Mouse (Mus musculus): ENCODE measurements at regions not wholly inside any gene's neighbourhood (a gene's known extent, or its start where the extent isn't known, plus 50 kb on each side); places are given as distances from the start of the nearest gene placed in this dataset.
A peak's percentile ranks its signal among the peaks of the same experiment; 100 is the strongest.

DNA sequence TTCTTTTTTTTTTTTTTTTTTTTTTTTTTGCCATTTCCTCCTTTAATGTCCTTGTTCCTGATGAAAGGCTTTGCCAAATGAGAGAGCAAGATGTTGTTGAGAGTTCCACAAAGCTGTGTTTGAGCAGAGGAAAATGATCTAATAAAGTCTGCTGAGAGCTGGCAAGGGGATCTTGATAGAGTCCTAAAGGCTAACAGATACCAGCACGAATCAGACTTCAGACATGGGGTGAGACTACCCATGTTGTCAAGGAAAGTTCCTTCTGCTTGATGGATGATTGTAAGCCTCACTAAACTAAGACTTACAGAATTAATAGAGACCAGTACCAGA is 665.2 kb upstream of the Fam92a start:
- H3K27me3 ChIP-seq (ENCODE audit: control insufficient read depth, insufficient read depth, low read length), result no peaks in the 10 kb centered on the region
- H3K36me3 ChIP-seq (ENCODE audit: control insufficient read depth, insufficient read depth, low read length), result no peaks in the 10 kb centered on the region
- H3K9ac ChIP-seq (ENCODE audit: low read depth, low read length), result no peak overlapping the region
- H3K4me1 ChIP-seq (replicated peaks; ENCODE audit: control insufficient read depth, insufficient read depth, low read length), result no peaks in the 10 kb centered on the region
- H3K9me3 ChIP-seq (ENCODE audit: control insufficient read depth, low read length), result no peaks in the 10 kb centered on the region
- 75% methylated on average over 1 of the region's 1 CpGs for WGBS
- ATAC-seq (ENCODE audit: low FRiP score), result no peak
- H3K4me3 ChIP-seq (ENCODE audit: low read depth, low read length), result no peak overlapping the region
- H3K4me2 ChIP-seq (replicated peaks; ENCODE audit: low read depth, low read length), result no peak overlapping the region
- no peak for DNase-seq (ENCODE audit: low spot score)
- H3K27ac ChIP-seq (ENCODE audit: low read depth, low read length), result no peak overlapping the region

DNA sequence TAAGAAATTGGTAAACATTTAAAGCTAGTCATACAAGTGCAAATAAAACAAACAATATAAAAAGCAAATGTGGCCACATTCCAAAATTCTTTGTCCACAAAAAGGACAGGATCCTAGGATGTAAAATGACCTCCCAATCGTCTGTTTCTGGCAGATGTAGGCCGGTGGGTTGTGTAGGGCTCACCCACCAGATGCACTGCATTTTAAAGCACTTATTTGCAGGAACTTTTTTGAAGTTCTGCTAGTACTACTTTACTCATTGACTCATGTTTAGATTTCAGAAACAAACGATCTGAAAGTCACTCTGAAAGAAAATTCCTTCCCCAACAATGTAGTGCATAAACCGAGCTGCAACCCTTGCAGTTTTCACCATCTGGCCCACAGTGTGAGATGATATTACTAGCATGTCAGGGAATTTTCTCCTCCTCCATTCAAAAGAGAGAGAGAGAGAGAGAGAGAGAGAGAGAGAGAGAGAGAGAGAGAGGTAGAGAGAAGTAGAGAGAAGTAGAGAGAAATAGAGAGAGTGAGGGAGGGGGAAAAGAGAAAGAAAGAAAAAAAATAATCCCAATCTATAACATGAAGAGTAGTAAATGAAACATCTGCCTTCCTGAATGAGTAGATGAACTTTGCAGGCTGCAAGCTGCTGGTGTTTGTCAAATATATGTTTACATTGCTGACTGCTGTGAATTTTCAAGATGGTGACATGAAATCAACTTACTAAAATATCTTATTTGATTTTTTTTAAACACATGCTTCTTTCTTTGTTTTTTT is 664.7 kb upstream of the Fam92a start:
- WGBS, result 75% methylated on average over 4 of the region's 4 CpGs
- H3K4me3 ChIP-seq (ENCODE audit: low read depth, low read length), result no peak overlapping the region
- no peaks in the 10 kb centered on the region for H3K36me3 ChIP-seq (ENCODE audit: control insufficient read depth, insufficient read depth, low read length)
- DNase-seq (ENCODE audit: low spot score) (no peak), ATAC-seq (ENCODE audit: low FRiP score) (no peak)
- no peaks in the 10 kb centered on the region for H3K4me1 ChIP-seq (replicated peaks; ENCODE audit: control insufficient read depth, insufficient read depth, low read length)
- no peak overlapping the region for H3K27ac ChIP-seq (ENCODE audit: low read depth, low read length)
- no peak overlapping the region for H3K4me2 ChIP-seq (replicated peaks; ENCODE audit: low read depth, low read length)
- no peaks in the 10 kb centered on the region for H3K27me3 ChIP-seq (ENCODE audit: control insufficient read depth, insufficient read depth, low read length)
- H3K9ac ChIP-seq (ENCODE audit: low read depth, low read length), result no peak overlapping the region
- no peaks in the 10 kb centered on the region for H3K9me3 ChIP-seq (ENCODE audit: control insufficient read depth, low read length)

DNA sequence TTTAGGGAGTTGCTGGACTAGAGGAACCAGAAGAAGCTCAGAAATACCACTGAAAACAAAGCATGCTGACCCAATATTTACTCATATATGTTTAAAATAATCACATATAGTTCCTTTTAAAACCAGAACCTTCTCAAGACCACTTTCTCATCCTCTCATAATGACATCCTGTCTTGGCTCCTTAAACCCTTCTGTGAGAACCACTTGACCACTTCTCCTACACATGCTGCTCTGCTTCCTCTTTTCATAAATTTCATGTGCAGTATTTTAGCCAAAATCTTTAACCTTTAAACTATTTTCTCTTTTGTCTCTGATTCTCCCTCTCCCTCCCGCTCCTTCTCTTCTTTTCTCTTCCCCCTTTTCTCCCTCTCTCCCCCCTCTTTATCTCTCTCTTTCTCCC is 654.6 kb upstream of the Fam92a start:
- Histone ChIP-seq H3K4me3 (ENCODE audit: low read depth, low read length) (no peak overlapping the region), H3K4me2 (replicated peaks; ENCODE audit: low read depth, low read length) (no peak overlapping the region), H3K27ac (ENCODE audit: low read depth, low read length) (no peak overlapping the region), H3K9me3 (ENCODE audit: control insufficient read depth, low read length) (no peaks in the 10 kb centered on the region), H3K36me3 (ENCODE audit: control insufficient read depth, insufficient read depth, low read length) (no peaks in the 10 kb centered on the region), H3K4me1 (replicated peaks; ENCODE audit: control insufficient read depth, insufficient read depth, low read length) (no peaks in the 10 kb centered on the region), H3K27me3 (ENCODE audit: control insufficient read depth, insufficient read depth, low read length) (no peaks in the 10 kb centered on the region), H3K9ac (ENCODE audit: low read depth, low read length) (no peak overlapping the region)
- WGBS, result 97% methylated on average over 1 of the region's 1 CpGs
- ATAC-seq (ENCODE audit: low FRiP score) (no peak), DNase-seq (ENCODE audit: low spot score) (no peak)

DNA sequence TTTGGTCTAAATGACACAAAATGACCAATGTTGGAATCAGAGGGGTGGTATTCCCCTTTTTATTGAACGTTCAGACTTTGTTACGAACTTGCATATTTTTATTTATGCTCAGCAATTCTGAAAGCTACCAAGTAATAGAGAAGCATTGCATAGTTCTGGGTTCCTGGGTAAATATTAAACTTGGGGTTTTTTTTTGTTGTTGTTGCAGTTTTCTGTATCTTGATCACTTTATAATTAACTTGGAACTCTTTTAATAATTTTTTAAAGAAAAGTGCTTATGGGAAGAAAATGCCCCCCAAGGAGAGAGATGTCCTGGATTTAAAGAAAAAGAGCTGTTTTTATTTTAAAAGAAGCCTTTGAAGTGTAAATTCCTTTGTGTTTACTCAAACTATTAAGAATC is 642.4 kb upstream of the Fam92a start:
- ATAC-seq (ENCODE audit: low FRiP score), result no peak

DNA sequence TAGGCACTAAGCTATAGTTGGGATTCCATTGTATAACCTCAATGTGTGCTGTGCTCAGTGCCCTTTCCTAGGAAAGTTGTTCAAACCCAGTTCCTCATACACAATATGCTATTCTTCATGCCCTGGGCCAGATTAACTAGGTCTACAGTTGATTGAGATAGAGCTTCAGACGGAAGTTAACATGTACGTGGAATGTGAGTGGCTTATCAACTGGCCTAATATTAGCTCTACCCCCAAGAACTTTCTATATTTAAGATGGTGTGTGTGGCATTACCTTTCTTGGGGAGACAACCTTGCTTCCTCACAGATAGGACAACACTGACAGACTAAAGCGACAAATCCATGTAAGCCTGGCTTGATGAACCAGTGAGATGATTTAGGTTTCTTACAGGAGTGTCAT is 629.4 kb upstream of the Fam92a start:
- ATAC-seq (ENCODE audit: low FRiP score) (no peak), DNase-seq (ENCODE audit: low spot score) (no peak)
- H3K9ac ChIP-seq (ENCODE audit: low read depth, low read length), result no peak overlapping the region
- H3K27ac ChIP-seq (ENCODE audit: low read depth, low read length), result no peak overlapping the region
- H3K27me3 ChIP-seq (ENCODE audit: control insufficient read depth, insufficient read depth, low read length), result no peaks in the 10 kb centered on the region
- no peaks in the 10 kb centered on the region for H3K4me1 ChIP-seq (replicated peaks; ENCODE audit: control insufficient read depth, insufficient read depth, low read length)
- WGBS, result 93% methylated on average over 3 of the region's 3 CpGs
- no peaks in the 10 kb centered on the region for H3K36me3 ChIP-seq (ENCODE audit: control insufficient read depth, insufficient read depth, low read length)
- H3K4me2 ChIP-seq (replicated peaks; ENCODE audit: low read depth, low read length), result no peak overlapping the region
- no peaks in the 10 kb centered on the region for H3K9me3 ChIP-seq (ENCODE audit: control insufficient read depth, low read length)
- H3K4me3 ChIP-seq (ENCODE audit: low read depth, low read length), result no peak overlapping the region

More for the DNA sequence above, 642.4 kb upstream of the Fam92a start:
- H3K9ac ChIP-seq (ENCODE audit: low read depth, low read length), result no peak overlapping the region
- H3K4me3 ChIP-seq (ENCODE audit: low read depth, low read length), result no peak overlapping the region
- 94% methylated on average over 2 of the region's 2 CpGs for WGBS
- H3K4me2 ChIP-seq (replicated peaks; ENCODE audit: low read depth, low read length), result no peak overlapping the region
- H3K9me3 ChIP-seq (ENCODE audit: control insufficient read depth, low read length), result no peaks in the 10 kb centered on the region
- no peak overlapping the region for H3K27ac ChIP-seq (ENCODE audit: low read depth, low read length)
- no peak for DNase-seq (ENCODE audit: low spot score)
- H3K36me3 ChIP-seq (ENCODE audit: control insufficient read depth, insufficient read depth, low read length), result no peaks in the 10 kb centered on the region
- H3K27me3 ChIP-seq (ENCODE audit: control insufficient read depth, insufficient read depth, low read length), result no peaks in the 10 kb centered on the region
- H3K4me1 ChIP-seq (replicated peaks; ENCODE audit: control insufficient read depth, insufficient read depth, low read length), result no peaks in the 10 kb centered on the region

DNA sequence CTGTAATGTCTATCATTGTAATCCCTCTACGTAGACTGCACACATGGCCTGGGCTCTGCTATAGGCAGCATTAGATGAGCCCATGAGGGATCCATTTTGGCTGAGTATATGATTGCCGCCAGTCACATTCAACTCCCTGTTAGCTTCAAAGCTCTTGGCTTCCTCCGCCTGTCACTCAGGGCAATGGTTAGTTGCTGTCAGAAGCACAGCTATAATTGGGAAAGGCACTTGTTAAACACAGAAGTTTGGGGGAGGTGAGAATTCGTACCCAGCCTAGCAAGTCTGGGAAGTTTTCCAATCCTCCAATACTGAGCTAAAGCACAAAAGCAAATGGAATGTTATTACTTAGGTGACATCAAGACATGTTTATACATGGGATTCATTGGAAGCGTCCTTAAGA is 627.7 kb upstream of the Fam92a start:
- WGBS, result 81% methylated on average over 5 of the region's 5 CpGs
- DNase-seq (ENCODE audit: low spot score), result no peak
- ATAC-seq (ENCODE audit: low FRiP score), result no peak

DNA sequence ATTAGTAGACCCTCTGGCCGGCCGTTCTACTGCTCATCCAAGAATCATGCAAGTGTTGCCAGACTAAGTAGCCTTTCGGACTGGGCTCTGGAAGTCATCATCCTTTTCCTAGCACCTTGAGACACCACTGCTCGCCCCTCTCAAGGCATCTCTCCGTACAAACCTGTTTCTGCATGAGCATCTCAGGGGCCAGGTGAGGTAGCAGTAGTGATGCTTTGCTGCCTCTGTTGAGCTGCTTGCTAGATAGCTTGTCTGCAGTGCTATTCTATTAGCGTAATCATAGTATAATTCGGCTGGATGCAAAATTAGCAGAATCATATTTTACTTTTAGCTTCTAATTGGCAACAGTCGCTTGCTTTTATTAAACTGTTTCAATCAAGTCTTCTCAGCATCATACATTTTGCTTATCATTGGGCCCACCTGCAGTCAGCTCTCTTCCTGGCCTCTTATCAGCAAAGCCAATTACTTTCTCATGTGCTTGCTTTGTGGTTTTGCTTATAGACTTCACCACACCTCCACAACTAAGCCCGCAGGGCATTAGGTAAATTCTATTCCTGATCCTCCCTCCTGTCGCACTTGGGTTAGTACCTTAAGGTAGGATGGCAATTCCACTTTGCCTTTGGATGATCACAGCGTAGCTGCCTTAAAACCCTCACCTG is 621.1 kb upstream of the Fam92a start:
- no peaks in the 10 kb centered on the region for H3K36me3 ChIP-seq (ENCODE audit: control insufficient read depth, insufficient read depth, low read length)
- no peaks in the 10 kb centered on the region; the same call in 1 of the 2 replicates for H3K4me1 ChIP-seq (replicated peaks; ENCODE audit: control insufficient read depth, insufficient read depth, low read length)
- H3K4me3 ChIP-seq (ENCODE audit: low read depth, low read length), result no peak overlapping the region
- no peak overlapping the region for H3K9ac ChIP-seq (ENCODE audit: low read depth, low read length)
- no peaks in the 10 kb centered on the region for H3K27me3 ChIP-seq (ENCODE audit: control insufficient read depth, insufficient read depth, low read length)
- ATAC-seq (ENCODE audit: low FRiP score) (peak; percentile 27; the same call in 1 of the 2 replicates), DNase-seq (ENCODE audit: low spot score) (no peak)
- H3K9me3 ChIP-seq (ENCODE audit: control insufficient read depth, low read length), result no peaks in the 10 kb centered on the region
- no peak overlapping the region for H3K4me2 ChIP-seq (replicated peaks; ENCODE audit: low read depth, low read length)
- WGBS, result 86% methylated on average over 11 of the region's 11 CpGs
- H3K27ac ChIP-seq (ENCODE audit: low read depth, low read length), result no peak overlapping the region

More for the DNA sequence above, 627.7 kb upstream of the Fam92a start:
- no peak overlapping the region for H3K4me2 ChIP-seq (replicated peaks; ENCODE audit: low read depth, low read length)
- H3K4me3 ChIP-seq (ENCODE audit: low read depth, low read length), result no peak overlapping the region
- no peak overlapping the region for H3K9ac ChIP-seq (ENCODE audit: low read depth, low read length)
- H3K27me3 ChIP-seq (ENCODE audit: control insufficient read depth, insufficient read depth, low read length), result no peaks in the 10 kb centered on the region
- H3K27ac ChIP-seq (ENCODE audit: low read depth, low read length), result no peak overlapping the region
- H3K36me3 ChIP-seq (ENCODE audit: control insufficient read depth, insufficient read depth, low read length), result no peaks in the 10 kb centered on the region
- H3K4me1 ChIP-seq (replicated peaks; ENCODE audit: control insufficient read depth, insufficient read depth, low read length), result no peaks in the 10 kb centered on the region
- H3K9me3 ChIP-seq (ENCODE audit: control insufficient read depth, low read length), result no peaks in the 10 kb centered on the region

DNA sequence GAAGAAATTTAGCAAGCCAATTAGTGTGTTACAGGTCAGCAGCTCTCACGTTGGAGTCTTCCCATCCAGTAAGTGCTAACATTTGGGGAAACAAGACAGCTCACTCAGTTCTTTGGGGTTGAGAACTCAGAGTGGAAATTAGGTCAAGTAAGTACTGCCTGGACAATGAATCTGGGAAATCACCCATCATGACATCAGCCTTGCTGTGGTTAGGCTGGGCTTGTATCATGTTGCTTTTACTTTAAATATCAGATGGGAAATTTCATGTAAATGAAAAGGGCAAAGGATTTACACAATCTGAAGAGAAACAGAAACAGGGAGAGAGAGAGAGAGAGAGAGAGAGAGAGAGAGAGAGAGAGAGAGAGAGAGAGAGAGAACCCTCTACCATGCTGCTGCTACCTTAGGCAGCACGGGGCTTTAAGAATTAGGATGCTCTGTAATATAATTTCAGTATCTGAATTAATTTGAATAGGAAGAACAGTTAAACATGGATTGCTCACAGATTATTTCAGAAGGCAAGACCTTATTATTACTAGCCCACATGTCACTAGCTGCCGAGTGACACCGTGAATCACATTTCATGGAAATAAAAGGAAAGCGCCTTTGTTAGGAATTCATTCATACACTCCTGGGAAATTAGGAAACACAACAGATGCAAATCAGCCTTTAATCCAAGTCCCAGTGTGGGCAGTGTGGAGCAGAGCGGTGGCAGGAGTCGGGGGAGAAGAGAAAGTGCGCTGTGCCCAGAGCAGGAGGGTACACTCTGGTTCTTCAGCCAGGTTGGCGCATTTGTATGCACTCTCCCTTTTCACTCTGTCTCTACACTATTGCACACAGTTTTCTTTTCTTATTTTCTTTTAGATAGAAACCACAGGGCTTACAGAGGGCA is 620.2 kb upstream of the Fam92a start:
- Histone ChIP-seq H3K4me2 (replicated peaks; ENCODE audit: low read depth, low read length) (no peak overlapping the region), H3K36me3 (ENCODE audit: control insufficient read depth, insufficient read depth, low read length) (no peaks in the 10 kb centered on the region), H3K9ac (ENCODE audit: low read depth, low read length) (no peak overlapping the region), H3K27ac (ENCODE audit: low read depth, low read length) (no peak overlapping the region), H3K4me3 (ENCODE audit: low read depth, low read length) (no peak overlapping the region), H3K9me3 (ENCODE audit: control insufficient read depth, low read length) (no peaks in the 10 kb centered on the region), H3K27me3 (ENCODE audit: control insufficient read depth, insufficient read depth, low read length) (no peaks in the 10 kb centered on the region), H3K4me1 (replicated peaks; ENCODE audit: control insufficient read depth, insufficient read depth, low read length) (no peaks in the 10 kb centered on the region; the same call in 1 of the 2 replicates)
- 53% methylated on average over 9 of the region's 9 CpGs for WGBS
- ATAC-seq (ENCODE audit: low FRiP score) (peak; percentile 81; the same call in 1 of the 2 replicates), DNase-seq (ENCODE audit: low spot score) (peak; percentile 35)
